Mouse (Mus musculus) heart, embryonic 12.5 days (tissue): ENCODE measurements around the gene Habp2. TPM values are rescaled to one million over a fixed set of nuclear protein-coding genes. Genes with fewer than 3 reads are reported as not detected.

Source experiments
- ATAC-seq: fragments of 200-750 bp; cut with Nextera tagmentation; 2 replicates; pipeline ENCODE4 v1.8.0; 2017; ENCODE audit warnings: moderate TSS enrichment, moderate library complexity; ENCODE audit not compliant: insufficient number of reproducible peaks, low FRiP score
- H3K27ac ChIP-seq: fragments of 300-500 bp; sonication (generic); 2 replicates; pipeline ENCODE4 v1.5.1; 2016; ENCODE audit warnings: mild to moderate bottlenecking, moderate library complexity; ENCODE audit not compliant: poor library complexity, severe bottlenecking
- H3K27me3 ChIP-seq: fragments of 300-500 bp; sonication (generic); replicated peaks from 2 replicates; pipeline ENCODE4 v1.6.1; 2016; ENCODE audit warnings: mild to moderate bottlenecking, moderate library complexity
- H3K36me3 ChIP-seq: fragments of 300-500 bp; sonication (generic); 2 replicates; pipeline ENCODE4 v1.6.1; 2016; ENCODE audit warnings: mild to moderate bottlenecking, moderate library complexity
- H3K4me1 ChIP-seq: fragments of 300-500 bp; sonication (generic); replicated peaks from 2 replicates; pipeline ENCODE4 v1.6.1; 2016; ENCODE audit warnings: mild to moderate bottlenecking
- H3K4me2 ChIP-seq: fragments of 300-500 bp; sonication (generic); 2 replicates; pipeline ENCODE4 v1.6.1; 2016; ENCODE audit warnings: mild to moderate bottlenecking, moderate library complexity
- H3K4me3 ChIP-seq: fragments of 300-500 bp; sonication (generic); 2 replicates; pipeline ENCODE4 v1.5.1; 2016; ENCODE audit warnings: mild to moderate bottlenecking
- H3K9ac ChIP-seq: fragments of 300-500 bp; sonication (generic); 2 replicates; pipeline ENCODE4 v1.6.1; 2016; ENCODE audit warnings: mild to moderate bottlenecking, moderate library complexity
- H3K9me3 ChIP-seq: fragments of 300-500 bp; sonication (generic); replicated peaks from 2 replicates; pipeline ENCODE4 v1.6.1; 2016; ENCODE audit warnings: mild to moderate bottlenecking, moderate library complexity
- WGBS: fragments of 180-500 bp; shearing (Covaris S2); methylation state at CpG from one replicate; pipeline ENCODE4 v1.1.7; 2016; 5-methylcytosine and 5-hydroxymethylcytosine counted together
- polyA plus RNA-seq: library from polyadenylated mRNA; unstranded; fragments of >200 nt; fragmentation: Nextera tagmentation; extraction: Ambion mirVana; gene quantifications from 2 replicates; pipeline ENCODE4 v1.2.1, GENCODE M21; 2016

The Habp2 gene
- polyA plus RNA-seq, 1 experiment from 2014 or later: 1.9 TPM

GRCm38 (mm10) chr19:56296668-56297067, 9.7 kb downstream of the Habp2 start:
- Histone ChIP-seq H3K27me3 (peaks cover 4% of the 10 kb centered on the region; the same call in 1 of the 2 replicates), H3K9ac (no peak overlapping the region), H3K9me3 (no peaks in the 10 kb centered on the region), H3K36me3 (no peaks in the 10 kb centered on the region), H3K4me2 (no peak overlapping the region), H3K4me3 (no peak overlapping the region), H3K4me1 (peaks cover 4% of the 10 kb centered on the region), H3K27ac (no peak overlapping the region)
- no peak for ATAC-seq
- WGBS: 81% methylated on average over 9 of the region's 9 CpGs

- WGBS: 67% methylated on average over 3 of the region's 3 CpGs
- Histone ChIP-seq H3K4me1 (peaks cover 4% of the 10 kb centered on the region), H3K36me3 (no peaks in the 10 kb centered on the region), H3K27me3 (peaks cover 4% of the 10 kb centered on the region; the same call in 1 of the 2 replicates), H3K9me3 (no peaks in the 10 kb centered on the region), H3K27ac (no peak overlapping the region), H3K4me2 (no peak overlapping the region), H3K4me3 (no peak overlapping the region), H3K9ac (no peak overlapping the region)
- no peak for ATAC-seq
These were observed 10.3 kb downstream of the Habp2 start for GRCm38 (mm10) chr19:56297264-56297663.

GRCm38 (mm10) chr19:56300835-56301234, 13.9 kb downstream of the Habp2 start:
- Histone ChIP-seq H3K4me2 (no peak overlapping the region), H3K27me3 (peaks cover 4% of the 10 kb centered on the region; the same call in 1 of the 2 replicates), H3K4me1 (no peaks in the 10 kb centered on the region), H3K36me3 (no peaks in the 10 kb centered on the region), H3K9me3 (no peaks in the 10 kb centered on the region), H3K4me3 (no peak overlapping the region), H3K9ac (no peak overlapping the region), H3K27ac (no peak overlapping the region)
- WGBS: 55% methylated on average over 11 of the region's 11 CpGs
- ATAC-seq: no peak

GRCm38 (mm10) chr19:56316531-56316930, 29.6 kb downstream of the Habp2 start:
- Histone ChIP-seq H3K9me3 (no peaks in the 10 kb centered on the region), H3K27me3 (peaks cover 18% of the 10 kb centered on the region), H3K4me2 (no peak overlapping the region), H3K27ac (no peak overlapping the region), H3K9ac (no peak overlapping the region), H3K4me3 (no peak overlapping the region), H3K4me1 (no peaks in the 10 kb centered on the region; the same call in 1 of the 2 replicates), H3K36me3 (peaks cover 12% of the 10 kb centered on the region)
- ATAC-seq: no peak
- 57% methylated on average over 3 of the region's 3 CpGs for WGBS

- Histone ChIP-seq H3K4me2 (no peak overlapping the region), H3K36me3 (peaks cover 29% of the 10 kb centered on the region), H3K27ac (no peak overlapping the region), H3K4me3 (no peak overlapping the region), H3K9me3 (no peaks in the 10 kb centered on the region), H3K4me1 (no peaks in the 10 kb centered on the region; the same call in 1 of the 2 replicates), H3K27me3 (peaks cover 16% of the 10 kb centered on the region), H3K9ac (no peak overlapping the region)
- WGBS: 79% methylated on average over 7 of the region's 7 CpGs
- no peak for ATAC-seq
These were observed 32.3 kb downstream of the Habp2 start for GRCm38 (mm10) chr19:56319219-56319618.

GRCm38 (mm10) chr19:56319629-56320028, 32.7 kb downstream of the Habp2 start:
- no peak overlapping the region for H3K4me3 ChIP-seq
- H3K4me2 ChIP-seq: no peak overlapping the region
- peaks cover 29% of the 10 kb centered on the region for H3K36me3 ChIP-seq
- no peak overlapping the region for H3K27ac ChIP-seq
- 63% methylated on average over 6 of the region's 6 CpGs for WGBS
- H3K4me1 ChIP-seq: peaks cover 2% of the 10 kb centered on the region; the same call in 1 of the 2 replicates
- no peak for ATAC-seq
- no peaks in the 10 kb centered on the region for H3K9me3 ChIP-seq
- peaks cover 16% of the 10 kb centered on the region for H3K27me3 ChIP-seq
- H3K9ac ChIP-seq: no peak overlapping the region

- Histone ChIP-seq H3K4me3 (no peak overlapping the region), H3K27ac (no peak overlapping the region), H3K4me1 (peaks cover 9% of the 10 kb centered on the region), H3K36me3 (peaks cover 29% of the 10 kb centered on the region), H3K9me3 (no peaks in the 10 kb centered on the region), H3K4me2 (peak overlapping the region; percentile 40; the same call in 1 of the 2 replicates), H3K9ac (no peak overlapping the region), H3K27me3 (peaks cover 16% of the 10 kb centered on the region)
- ATAC-seq: no peak
- 40% methylated on average over 26 of the region's 26 CpGs for WGBS
These were observed 33.4 kb downstream of the Habp2 start for GRCm38 (mm10) chr19:56320186-56320860.

GRCm38 (mm10) chr19:56321303-56321920, 34.5 kb downstream of the Habp2 start:
- ATAC-seq: no peak
- H3K36me3 ChIP-seq: peaks cover 29% of the 10 kb centered on the region
- H3K27me3 ChIP-seq: peaks cover 16% of the 10 kb centered on the region
- no peak overlapping the region for H3K4me3 ChIP-seq
- no peak overlapping the region for H3K27ac ChIP-seq
- no peak overlapping the region for H3K4me2 ChIP-seq
- peaks cover 20% of the 10 kb centered on the region for H3K4me1 ChIP-seq
- 76% methylated on average over 12 of the region's 12 CpGs for WGBS
- no peak overlapping the region for H3K9ac ChIP-seq
- H3K9me3 ChIP-seq: no peaks in the 10 kb centered on the region

- peaks cover 25% of the 10 kb centered on the region for H3K36me3 ChIP-seq
- 56% methylated on average over 10 of the region's 10 CpGs for whole genome bisulfite sequencing
- H3K9me3 ChIP-seq: no peaks in the 10 kb centered on the region
- H3K9ac ChIP-seq: no peak overlapping the region
- H3K4me1 ChIP-seq: peaks cover 24% of the 10 kb centered on the region
- H3K4me2 ChIP-seq: peak overlapping the region; percentile 24; the same call in 1 of the 2 replicates
- ATAC-seq: no peak
- H3K27ac ChIP-seq: 0 out of 2 replicates have a peak overlapping the region, but pooled peaks have one; percentile 8
- H3K27me3 ChIP-seq: peaks cover 9% of the 10 kb centered on the region
- H3K4me3 ChIP-seq: no peak overlapping the region
These were observed 38.7 kb downstream of the Habp2 start for GRCm38 (mm10) chr19:56325676-56326075.

- H3K27me3 ChIP-seq: peaks cover 4% of the 10 kb centered on the region
- peak; percentile 15; the same call in 1 of the 2 replicates for ATAC-seq
- H3K9ac ChIP-seq: no peak overlapping the region
- 0 out of 2 replicates have a peak overlapping the region, but pooled peaks have one; percentile 8 for H3K27ac ChIP-seq
- 0 out of 2 replicates have a peak overlapping the region, but pooled peaks have one; percentile 24 for H3K4me2 ChIP-seq
- H3K4me1 ChIP-seq: peaks cover 24% of the 10 kb centered on the region
- H3K4me3 ChIP-seq: no peak overlapping the region
- H3K9me3 ChIP-seq: no peaks in the 10 kb centered on the region
- 57% methylated on average over 21 of the region's 21 CpGs for WGBS
- peaks cover 28% of the 10 kb centered on the region for H3K36me3 ChIP-seq
These were observed 39.4 kb downstream of the Habp2 start for GRCm38 (mm10) chr19:56326243-56326855.

- peaks cover 65% of the 10 kb centered on the region for H3K36me3 ChIP-seq
- H3K4me3 ChIP-seq: no peak overlapping the region
- no peak overlapping the region for H3K9ac ChIP-seq
- 93% methylated on average over 17 of the region's 17 CpGs for WGBS
- H3K27ac ChIP-seq: no peak overlapping the region
- ATAC-seq: no peak
- H3K4me2 ChIP-seq: no peak overlapping the region
- H3K27me3 ChIP-seq: 0 out of 2 replicates have a peak, but pooled peaks cover 5% of the 10 kb centered on the region
- H3K9me3 ChIP-seq: no peaks in the 10 kb centered on the region
- H3K4me1 ChIP-seq: no peaks in the 10 kb centered on the region
These were observed 49.4 kb downstream of the Habp2 start for GRCm38 (mm10) chr19:56336321-56336720.
